Mouse (Mus musculus): ENCODE measurements around the gene Hes7. TPM values are rescaled to one million over a fixed set of nuclear protein-coding genes. Genes with fewer than 3 reads are reported as not detected.

Hes7 gene
- total RNA-seq, 1 experiment from 2014 or later, result 0.23 TPM

GRCm38 (mm10) chr11:69125919-69126705 lies 5.9 kb downstream of the Hes7 start:
- ATAC-seq (ENCODE audit: extremely low read depth, insufficient number of reproducible peaks, low FRiP score, poor library complexity, severe bottlenecking), result no peak

DNA sequence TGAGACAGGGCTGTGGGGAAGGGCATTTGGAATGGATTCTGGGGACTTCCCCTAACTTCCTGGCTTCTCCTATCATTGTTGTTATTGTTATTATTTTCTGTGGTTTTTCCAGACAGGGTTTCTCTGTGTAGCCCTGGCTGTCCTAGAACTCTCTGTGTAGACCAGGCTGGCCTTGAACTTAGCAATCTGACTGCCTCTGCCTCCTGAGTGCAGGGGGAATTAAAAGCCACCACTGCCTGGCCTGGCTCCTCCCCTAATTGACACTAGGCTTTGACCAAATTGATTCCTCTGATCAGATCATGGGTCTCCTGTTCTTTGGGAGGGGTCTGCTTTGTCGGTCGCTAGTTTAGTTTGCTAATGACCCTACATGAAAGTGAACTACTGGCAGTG lies 6.5 kb downstream of the Hes7 start:
- no peak for ATAC-seq (ENCODE audit: extremely low read depth, insufficient number of reproducible peaks, low FRiP score, poor library complexity, severe bottlenecking)

DNA sequence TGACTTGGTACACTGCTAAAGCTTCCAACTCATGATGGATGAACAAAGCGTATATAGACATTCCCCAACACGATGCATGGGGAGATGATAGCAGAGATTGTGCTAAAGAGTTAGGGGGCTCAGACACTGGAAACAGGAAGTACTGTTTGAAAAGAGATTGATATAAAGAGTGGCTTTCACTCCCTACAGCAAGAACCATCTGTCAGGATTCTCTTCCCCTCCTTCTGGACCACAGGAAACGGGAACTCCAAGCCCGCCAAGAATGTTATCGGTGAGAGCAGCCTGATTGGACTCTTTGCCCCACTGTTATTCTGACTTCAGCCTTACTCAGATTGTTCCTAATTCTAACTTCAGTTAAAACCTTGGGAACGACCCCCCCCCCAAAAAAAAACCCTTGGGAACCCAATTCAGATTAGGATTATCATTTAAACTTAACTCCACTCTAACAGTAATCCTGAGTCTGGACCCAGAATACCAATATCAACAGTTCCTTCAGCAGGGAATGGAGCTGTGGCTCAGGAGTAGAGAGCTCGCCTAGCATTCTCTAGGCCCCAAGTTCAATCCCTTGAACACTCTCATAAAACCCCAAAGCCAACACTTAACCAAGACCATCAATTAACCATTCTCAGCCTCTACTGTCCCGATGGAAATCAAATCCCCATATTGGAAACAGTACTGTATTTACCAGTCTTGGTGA lies 8.4 kb downstream of the Hes7 start:
- ATAC-seq (ENCODE audit: extremely low read depth, insufficient number of reproducible peaks, low FRiP score, poor library complexity, severe bottlenecking), result no peak

DNA sequence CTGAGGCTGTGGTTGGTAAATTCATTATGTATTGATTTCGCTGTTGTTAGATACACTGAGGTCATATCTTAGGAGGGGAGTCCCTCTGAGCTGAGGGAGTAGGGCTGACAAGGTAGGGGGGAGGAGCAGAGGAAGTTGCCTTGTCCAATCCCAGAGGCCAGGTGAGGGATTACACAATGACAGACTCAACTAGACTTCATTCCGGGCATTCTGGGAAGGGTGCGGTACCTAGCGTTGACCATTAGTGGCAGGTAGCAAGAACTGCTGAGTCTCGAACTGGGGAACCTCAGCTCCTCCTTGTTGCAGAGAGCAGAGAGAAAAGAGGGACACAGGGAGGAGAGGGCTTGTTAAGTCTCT lies 13.3 kb downstream of the Hes7 start:
- no peak for ATAC-seq (ENCODE audit: extremely low read depth, insufficient number of reproducible peaks, low FRiP score, poor library complexity, severe bottlenecking)

DNA sequence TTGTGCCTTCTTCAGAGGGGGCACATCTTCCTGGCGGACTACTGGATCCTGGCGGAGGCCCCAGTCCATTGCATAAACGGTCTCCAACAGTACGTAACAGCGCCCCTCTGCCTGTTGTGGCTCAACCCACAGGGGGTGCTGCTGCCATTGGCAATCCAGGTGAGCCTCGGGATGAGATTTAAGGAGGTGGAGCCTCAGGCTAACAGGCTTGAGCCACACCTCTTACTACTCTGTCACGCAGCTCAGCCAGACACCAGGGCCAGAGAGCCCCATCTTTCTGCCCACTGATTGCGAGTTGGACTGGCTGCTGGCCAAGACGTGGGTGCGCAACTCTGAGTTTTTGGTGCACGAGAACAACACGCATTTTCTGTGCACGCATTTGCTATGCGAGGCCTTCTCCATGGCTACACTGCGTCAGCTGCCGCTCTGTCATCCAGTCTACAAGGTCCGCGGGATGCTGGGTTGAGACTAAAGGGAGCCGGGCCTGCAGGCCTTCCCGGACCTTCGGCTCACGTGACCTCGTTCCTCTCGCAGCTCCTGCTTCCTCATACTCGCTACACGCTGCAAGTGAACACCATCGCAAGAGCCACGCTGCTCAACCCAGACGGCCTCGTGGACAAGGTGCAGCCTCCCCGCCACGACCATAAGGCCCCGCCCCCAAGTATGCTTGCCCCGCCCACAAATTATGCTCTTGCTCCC lies 13.9 kb downstream of the Hes7 start:
- peak; percentile 67 for ATAC-seq (ENCODE audit: extremely low read depth, insufficient number of reproducible peaks, low FRiP score, poor library complexity, severe bottlenecking)

GRCm38 (mm10) chr11:69134622-69134968 lies 14.4 kb downstream of the Hes7 start:
- ATAC-seq (ENCODE audit: extremely low read depth, insufficient number of reproducible peaks, low FRiP score, poor library complexity, severe bottlenecking), result no peak

DNA sequence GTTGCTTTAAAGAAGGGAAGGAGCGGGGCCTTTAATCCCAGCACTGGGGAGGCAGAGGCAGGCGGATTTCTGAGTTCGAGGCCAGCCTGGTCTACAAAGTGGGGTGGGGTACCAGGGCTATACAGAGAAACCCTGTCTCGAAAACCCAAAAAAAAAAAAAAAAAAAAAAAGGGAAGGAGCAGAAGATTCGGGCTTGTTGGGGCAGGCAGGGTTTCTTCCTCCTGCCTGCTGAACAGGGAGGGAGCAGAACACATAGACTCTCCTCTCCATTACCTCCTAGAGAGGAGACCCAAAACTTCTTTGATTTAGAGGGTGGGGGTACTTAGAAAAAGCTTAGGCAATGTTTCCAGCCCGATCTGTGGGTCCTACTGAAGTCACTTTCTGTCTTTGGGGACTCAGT lies 15.2 kb downstream of the Hes7 start:
- no peak for ATAC-seq (ENCODE audit: extremely low read depth, insufficient number of reproducible peaks, low FRiP score, poor library complexity, severe bottlenecking)

- ATAC-seq (ENCODE audit: extremely low read depth, insufficient number of reproducible peaks, low FRiP score, poor library complexity, severe bottlenecking), result no peak
Observed at GRCm38 (mm10) chr11:69147546-69147945, 27.3 kb downstream of the Hes7 start.

DNA sequence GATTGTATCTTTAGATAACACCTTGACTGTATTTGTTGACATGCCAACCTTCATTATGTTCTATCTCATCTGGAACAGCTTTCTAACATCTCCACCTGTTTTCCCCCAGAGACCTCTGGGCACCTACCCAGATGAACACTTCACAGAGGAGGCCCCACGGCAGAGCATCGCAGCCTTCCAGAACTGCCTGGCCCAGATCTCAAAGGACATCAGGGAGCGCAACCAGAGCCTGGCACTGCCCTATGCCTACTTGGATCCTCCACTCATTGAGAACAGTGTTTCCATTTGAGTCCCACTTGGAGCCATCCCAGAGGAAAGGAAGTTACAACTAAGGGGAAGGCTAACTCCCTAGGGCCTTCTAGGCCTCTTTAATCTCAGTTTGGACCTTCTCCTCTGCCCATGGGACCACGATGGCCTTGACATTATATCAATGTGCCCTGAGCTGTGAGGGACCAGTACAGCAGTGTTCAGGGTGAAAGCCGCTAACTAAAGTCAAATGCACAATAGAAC lies 28.3 kb downstream of the Hes7 start:
- ATAC-seq (ENCODE audit: extremely low read depth, insufficient number of reproducible peaks, low FRiP score, poor library complexity, severe bottlenecking), result no peak

GRCm38 (mm10) chr11:69149728-69150127 lies 29.5 kb downstream of the Hes7 start:
- no peak for ATAC-seq (ENCODE audit: extremely low read depth, insufficient number of reproducible peaks, low FRiP score, poor library complexity, severe bottlenecking)

GRCm38 (mm10) chr11:69150444-69150843 lies 30.2 kb downstream of the Hes7 start:
- peak; percentile 40; the same call in 1 of the 2 replicates for ATAC-seq (ENCODE audit: extremely low read depth, insufficient number of reproducible peaks, low FRiP score, poor library complexity, severe bottlenecking)

- no peak for ATAC-seq (ENCODE audit: extremely low read depth, insufficient number of reproducible peaks, low FRiP score, poor library complexity, severe bottlenecking)
Observed at GRCm38 (mm10) chr11:69151004-69151403, 30.8 kb downstream of the Hes7 start.

GRCm38 (mm10) chr11:69153831-69154230 lies 33.6 kb downstream of the Hes7 start:
- no peak for ATAC-seq (ENCODE audit: extremely low read depth, insufficient number of reproducible peaks, low FRiP score, poor library complexity, severe bottlenecking)

- ATAC-seq (ENCODE audit: extremely low read depth, insufficient number of reproducible peaks, low FRiP score, poor library complexity, severe bottlenecking), result no peak
Observed at GRCm38 (mm10) chr11:69155351-69155750, 35.1 kb downstream of the Hes7 start.

DNA sequence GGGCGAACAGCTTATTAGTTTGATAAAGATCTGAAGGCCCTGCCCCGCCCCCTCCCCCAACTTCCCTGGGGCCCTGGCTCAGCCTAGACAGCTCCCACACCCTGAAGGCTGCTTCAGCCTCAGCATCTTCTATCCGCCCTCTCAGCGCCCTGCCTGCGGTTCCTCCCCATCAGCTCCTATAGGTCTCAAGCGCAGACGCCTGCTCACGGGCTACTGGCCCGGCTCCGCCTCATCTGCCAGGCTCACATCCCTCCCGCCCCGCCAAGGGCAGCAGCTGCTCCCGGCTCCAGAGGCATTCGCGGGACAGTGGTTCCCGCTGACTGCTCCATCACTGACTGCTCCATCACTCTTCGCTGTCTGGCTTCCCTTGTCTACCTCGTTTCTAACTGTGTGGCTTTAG lies 36.6 kb downstream of the Hes7 start, which contains the start of gene Alox12b:
Gene Alox12b, plus strand, starts transcription at position 190 of the 400 bp plus-strand sequence.
- no peak for ATAC-seq (ENCODE audit: extremely low read depth, insufficient number of reproducible peaks, low FRiP score, poor library complexity, severe bottlenecking)

GRCm38 (mm10) chr11:69169313-69169712 lies 49.1 kb downstream of the Hes7 start:
- ATAC-seq (ENCODE audit: extremely low read depth, insufficient number of reproducible peaks, low FRiP score, poor library complexity, severe bottlenecking), result no peak

GRCm38 (mm10) chr11:69171626-69172025 lies 51.4 kb downstream of the Hes7 start:
- ATAC-seq (ENCODE audit: extremely low read depth, insufficient number of reproducible peaks, low FRiP score, poor library complexity, severe bottlenecking), result no peak

- ATAC-seq (ENCODE audit: extremely low read depth, insufficient number of reproducible peaks, low FRiP score, poor library complexity, severe bottlenecking), result no peak
Observed at GRCm38 (mm10) chr11:69172606-69173005, 52.4 kb downstream of the Hes7 start.
